Mouse (Mus musculus) CD4-positive helper T cell, adult 2 months (primary cell): Measurements from ENCODE around the gene Ptpre.
A peak's percentile ranks its signal among the peaks of the same experiment; 100 is the strongest.
"Not testable (repeated sequence)": the region's sequence is repeated elsewhere in the genome, so short reads cannot be mapped to it uniquely, and the experiment has no call there.

Source experiments
- DNase-seq: peaks from one replicate; pipeline ENCODE4 v3.0.0-alpha.2; 2012; ENCODE audit warnings: low read depth, missing footprints, low spot score

The Ptpre gene

DNA sequence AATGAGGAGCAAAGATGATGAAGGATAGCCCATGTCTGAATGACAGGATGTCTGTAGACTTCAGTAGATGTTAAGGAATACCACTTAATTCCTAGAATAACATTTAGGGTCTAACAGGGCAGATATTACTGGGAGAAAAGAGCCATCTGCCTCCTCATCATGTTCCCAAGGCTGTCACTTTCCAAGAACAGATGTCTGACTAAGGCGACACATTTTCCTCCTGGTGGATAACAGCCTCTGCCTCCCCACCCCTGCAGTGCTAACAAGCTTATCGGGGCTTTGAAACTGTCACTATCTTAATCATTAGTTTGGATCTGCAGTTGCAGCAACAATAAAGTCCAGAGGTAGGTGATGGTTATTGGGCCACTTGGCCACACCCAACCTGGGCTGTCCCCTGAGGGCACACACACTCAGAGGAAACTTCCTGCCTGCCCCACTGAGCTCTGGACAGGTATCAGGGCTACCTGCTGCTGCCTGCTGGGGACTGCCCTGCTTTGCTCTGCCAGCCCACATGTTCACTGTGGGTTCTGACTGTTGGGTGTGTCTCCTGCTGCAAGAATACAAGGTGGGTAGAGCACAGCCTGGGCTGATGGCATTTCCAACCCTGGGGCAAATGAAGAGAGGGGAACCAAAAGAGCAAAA, 2.6 kb upstream of the Ptpre start:
- no peak for DNase-seq

DNA sequence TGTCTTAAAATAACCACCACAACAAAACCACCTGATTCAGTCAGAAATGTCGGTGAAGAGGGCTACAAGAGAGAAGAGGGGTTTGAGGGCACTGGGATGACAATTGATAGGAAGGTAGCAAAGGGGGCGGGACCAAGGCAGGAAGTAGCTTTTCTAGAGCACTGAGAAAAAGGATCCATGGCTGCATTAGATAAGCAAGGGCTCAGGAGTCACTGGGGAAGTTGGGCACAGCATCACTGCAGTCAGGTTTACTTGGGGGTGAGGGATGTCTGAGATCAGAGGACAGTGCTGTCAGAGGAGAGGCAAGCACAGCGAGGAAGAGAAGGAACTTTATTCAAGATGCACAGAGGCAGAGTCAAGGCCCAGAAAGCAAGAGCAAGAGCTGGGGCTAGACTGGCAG, 1.4 kb upstream of the Ptpre start:
- DNase-seq: no peak

DNA sequence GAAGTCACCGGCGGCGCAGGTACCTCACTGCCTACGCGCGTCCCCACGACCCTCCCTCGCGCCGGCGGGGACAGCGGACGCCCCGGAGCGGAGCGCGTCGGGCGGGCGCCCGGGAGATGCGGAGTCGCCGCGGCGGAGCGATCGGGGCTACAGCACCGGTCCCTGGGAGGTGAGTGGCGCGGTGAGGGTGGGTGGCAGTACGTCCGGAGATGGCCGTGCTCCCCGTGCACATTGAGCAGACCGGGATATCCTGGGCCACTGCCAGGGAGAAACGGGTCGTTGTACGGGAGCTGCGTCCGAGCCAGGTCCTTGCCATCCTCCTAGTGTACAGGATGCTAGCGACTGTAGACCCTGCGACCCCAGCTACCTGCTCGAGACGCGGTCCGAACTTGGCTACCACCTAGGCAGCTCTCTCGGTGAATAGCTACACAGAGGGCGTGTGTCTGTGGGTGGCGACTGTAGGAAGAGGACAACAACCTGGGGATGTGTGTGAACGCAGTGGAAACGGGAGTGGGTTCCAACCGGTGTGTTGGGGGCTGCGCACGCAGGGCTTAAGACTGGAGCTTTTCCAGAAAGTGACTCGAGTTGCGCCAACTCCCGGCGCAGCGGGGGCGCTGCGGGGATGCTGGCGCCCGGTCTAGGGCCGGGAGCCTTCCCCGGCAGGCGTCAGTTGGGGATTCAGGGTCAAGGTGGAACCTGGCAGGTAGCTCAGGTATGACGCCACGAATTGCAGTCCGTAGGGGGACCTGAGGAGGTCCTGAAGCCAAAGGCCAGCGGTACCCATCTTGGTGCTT, 864 bp downstream of the Ptpre start:
- DNase-seq: no peak

DNA sequence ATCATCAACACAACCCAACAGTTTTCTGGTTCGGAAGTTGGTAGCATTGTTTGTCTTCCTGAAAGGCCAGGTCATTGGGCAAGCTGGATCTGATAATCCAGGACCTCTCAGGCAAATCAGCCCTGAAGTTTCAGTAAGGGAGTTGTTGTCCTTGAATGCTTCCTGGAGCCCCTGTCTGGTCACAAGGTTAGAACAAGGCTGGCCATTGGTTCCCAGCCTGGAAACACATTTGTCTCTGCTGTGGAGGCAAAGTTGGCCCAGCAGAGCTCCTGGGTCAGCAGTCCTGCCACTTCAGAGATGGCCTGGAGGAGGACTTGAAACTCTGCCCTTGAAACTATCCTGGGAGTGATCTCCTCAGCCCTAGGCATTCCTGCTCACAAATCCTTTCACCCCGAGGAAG, 2.1 kb downstream of the Ptpre start:
- DNase-seq: no peak

DNA sequence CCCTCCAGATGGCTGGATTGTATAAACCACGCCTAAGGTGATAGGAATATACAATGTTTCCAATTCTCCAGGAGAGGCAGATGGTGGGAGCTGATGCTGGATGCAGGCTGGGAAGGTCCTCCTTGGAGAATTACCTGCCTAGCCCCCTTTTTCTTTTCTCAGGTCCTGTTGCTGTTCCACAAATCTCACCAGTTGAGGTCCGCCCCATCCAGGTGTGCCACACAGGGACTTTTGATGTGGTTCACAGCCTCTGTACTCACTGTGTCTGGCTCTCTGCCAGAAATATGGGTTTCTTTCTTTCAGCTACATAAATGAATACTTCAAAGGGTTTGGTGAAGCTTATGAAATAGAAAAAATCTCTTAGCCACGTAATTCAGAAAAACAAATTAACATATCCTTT, 5.0 kb downstream of the Ptpre start:
- peak; percentile 94 for DNase-seq

DNA sequence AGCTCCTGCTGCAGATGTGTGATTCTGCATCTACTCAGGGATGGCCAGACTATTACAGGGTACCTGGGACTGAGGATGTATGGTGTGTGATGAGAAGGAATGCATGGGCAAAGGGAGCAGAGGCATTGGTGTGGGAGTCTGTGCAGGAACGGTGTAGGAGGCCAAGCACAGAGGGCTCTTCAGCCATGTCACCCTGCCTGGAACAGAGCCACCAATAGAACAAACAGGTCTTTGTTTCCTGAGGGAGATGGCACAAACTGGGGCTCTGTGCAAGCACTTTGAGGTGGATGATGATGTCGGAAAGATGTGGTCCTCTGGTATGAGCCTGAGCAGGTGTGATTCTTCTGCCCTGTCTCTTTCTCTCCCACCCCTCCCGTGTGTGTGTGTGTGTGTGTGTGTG, 5.8 kb downstream of the Ptpre start:
- DNase-seq: peak; percentile 11

DNA sequence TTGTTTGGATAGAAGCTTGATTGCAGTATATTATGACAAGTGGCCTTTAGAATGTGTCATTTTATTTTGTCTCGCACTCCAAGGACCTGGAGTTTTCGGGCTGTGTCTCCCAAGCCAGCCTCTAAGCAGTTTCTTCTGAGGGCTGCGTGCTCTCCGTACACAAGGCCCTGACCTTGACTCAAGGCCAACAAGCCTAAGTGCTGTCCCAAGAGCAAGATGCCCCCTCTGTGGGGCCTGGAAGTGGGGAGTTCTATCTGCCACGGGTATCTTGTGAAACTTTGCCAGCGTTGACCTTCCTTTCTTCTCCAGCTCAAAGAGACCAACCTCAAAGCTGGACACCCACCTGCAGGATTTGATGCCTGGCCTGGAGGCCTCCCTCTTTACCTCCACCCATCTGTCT, 7.0 kb downstream of the Ptpre start:
- no peak for DNase-seq

DNA sequence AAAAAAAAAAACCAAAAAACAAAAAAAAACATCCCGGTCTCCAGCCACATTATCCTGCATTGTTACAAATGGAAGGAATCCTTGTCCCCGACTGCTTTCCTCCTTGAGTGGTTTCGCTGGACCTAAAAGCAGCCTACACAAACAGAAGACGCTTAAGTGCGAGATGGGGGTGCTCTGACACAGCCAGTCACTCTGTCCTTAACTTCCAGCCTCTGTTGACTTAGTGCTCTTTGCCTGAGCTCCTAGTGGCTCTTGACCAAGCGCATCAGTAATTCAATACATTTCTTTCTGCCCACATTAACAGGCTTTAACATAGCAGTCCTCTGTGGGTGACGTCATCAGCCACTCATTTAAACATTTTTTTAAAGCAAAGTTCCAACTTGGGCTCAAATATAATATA, 8.7 kb downstream of the Ptpre start:
- no peak for DNase-seq

DNA sequence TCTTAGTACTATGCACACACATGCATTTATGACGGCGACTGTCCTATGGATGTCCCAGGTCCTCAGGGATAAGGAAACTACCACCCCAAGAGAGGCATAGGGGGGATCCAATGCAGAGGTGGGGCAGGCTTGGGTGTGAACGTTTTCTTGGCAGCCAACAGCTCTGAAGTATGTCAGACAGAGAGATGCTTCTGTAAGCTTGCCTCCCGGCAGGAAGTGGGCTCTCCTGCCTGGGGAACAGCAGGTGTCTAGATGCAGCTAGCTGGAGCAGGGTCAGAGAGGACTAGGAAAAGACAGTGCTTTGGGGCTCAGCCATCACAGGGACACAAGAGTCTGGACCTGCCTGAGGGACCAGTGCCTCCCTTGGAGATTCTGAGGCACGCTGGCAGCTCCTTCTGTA, 9.2 kb downstream of the Ptpre start:
- DNase-seq: no peak

DNA sequence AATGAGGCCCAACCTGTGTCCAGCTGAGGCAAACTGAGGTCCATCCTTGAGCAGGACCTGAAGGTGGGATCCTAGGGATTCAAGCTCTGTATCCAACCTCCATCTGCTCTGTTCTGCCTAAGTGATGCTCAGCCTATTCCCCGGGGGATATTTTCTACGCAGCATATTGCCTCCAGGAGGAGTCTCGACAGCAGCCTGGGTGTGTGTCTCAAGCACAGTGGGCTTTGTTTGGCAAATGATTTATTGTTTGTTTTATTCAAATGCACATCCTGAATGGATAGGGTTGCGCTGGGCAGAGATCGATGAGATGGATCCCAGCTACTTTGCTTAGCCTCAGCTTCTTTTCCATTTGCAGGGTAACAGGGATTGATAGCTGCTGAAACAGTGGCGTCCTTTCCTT, 11.2 kb downstream of the Ptpre start:
- no peak for DNase-seq

DNA sequence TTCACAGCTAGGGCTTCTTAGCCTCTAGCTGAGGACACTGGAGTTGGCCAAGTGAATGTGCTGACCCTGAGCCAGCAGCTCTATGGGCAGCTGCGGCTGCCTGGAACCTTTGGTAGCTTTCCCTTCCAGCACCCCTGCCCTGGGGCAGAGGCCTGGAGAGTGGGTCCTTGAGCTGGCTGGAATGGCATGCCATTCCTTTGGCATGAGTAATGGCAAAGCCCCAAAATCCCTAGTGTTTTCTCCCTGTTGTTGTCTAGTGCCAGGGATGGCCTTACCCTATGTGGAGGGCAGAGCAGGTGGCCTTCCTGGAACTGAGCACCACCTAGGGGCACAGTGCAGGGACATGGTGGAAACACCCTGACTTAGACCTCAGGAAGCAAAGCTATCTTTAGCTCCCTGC, 14.3 kb downstream of the Ptpre start:
- no peak for DNase-seq

DNA sequence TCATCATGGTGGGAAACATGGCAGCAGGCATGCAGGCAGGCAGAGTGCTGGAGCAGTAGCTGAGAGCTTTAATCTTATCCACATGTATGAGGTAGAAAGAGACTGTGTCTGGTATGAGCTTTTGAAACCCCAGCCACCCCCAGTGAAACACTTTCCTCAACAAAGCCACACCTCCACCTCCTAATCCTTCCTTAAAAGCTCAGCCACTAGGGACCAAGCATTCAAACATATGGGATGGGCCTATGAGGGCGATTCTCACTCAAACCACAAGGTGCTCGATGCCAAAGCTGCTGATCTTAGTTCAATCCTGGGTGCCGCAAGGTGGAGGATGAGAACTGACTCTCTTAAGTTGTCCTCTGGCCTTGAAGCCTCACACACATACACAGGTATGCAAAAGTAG, 16.3 kb downstream of the Ptpre start:
- DNase-seq: no peak

DNA sequence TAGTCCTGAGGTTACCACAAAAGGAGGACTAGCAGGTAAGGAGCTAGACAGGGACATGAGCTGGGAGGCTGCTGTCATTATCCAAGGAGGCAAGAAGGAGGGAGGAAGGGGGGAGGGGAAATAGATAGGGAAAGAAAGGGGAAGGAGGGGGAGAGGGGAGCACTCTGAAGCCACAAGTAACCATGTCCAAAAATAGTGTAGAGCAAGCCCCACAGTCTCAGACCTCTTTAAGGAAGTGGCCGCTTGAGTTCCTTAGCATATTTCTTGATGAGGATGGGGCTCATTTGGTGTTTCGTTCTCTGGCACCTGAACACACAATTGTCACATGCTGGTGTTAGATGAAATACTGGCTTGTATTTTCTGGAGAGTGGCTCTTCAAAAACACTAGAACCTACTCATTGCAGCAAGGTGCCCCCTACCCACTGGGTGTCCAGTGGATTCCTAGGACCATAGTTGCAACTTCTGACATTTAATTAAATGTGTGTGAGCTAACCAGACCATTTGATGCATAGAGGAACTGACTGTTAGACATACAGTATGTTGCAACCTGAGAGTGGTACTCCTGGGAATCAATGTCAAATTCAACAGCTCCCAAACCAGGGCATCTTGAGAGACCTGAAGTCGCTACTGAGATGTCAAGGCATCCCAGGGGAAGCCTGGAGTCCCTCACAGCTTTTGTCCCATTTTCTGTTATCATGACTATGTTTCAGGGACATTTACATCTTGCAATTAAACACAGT, 19.6 kb downstream of the Ptpre start:
- no peak for DNase-seq

DNA sequence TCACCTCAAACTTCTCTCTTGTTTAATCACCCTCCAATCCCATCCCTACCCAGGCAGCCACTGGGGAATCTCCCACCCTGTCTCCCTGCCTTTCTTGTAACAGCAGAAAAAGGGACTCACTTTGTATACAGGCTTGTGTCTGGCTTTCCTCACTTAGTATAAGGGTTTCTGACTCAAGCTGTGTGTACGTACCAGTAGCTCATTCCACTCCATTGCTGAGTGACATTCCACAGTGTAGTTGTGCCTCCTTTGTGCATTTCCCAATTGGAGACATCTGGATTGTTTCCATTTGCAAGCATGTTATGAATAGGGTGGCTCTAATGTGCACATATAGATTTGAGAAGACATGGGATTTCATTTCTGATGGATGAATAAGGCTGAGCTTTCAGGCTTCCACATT, 23.0 kb downstream of the Ptpre start:
- no peak for DNase-seq

DNA sequence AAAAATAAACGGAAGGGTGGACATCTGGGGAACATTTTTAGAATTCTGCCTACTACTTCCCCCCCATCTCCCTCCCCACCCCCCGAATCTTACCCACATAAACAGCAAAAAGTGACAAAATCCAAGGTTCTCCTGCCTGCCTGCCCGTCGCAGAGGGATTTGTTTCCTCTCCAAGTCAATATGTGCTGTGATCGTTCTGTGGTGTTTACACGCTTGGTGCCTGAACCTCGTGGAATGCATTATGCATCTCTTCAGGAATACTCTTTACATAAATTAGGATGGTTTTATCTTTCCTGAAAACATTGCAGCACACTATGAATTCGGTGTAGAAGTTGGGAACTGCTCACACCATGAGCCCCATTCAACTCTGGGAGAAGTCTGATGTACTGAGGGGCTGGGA, 26.7 kb downstream of the Ptpre start:
- no peak for DNase-seq

DNA sequence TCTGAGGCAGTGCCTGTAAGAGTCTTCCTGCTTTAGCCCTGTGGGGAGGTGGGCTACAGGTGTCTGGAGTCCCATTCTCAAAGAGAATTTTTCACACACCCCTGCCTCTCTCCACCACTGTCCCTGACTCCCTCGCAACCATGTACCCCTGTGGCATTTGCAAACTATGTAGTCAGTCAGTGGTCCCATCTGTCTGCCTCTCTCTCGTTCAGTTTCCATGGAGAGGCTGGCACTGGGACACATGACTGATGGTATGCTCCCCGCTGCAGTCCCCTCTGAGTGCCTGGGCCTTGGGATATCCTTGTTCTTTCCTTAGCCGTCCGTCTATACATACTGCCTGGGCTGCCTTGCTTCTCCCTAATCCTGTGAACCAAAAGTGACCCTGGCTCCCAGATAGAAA, 28.7 kb downstream of the Ptpre start:
- DNase-seq: no peak

DNA sequence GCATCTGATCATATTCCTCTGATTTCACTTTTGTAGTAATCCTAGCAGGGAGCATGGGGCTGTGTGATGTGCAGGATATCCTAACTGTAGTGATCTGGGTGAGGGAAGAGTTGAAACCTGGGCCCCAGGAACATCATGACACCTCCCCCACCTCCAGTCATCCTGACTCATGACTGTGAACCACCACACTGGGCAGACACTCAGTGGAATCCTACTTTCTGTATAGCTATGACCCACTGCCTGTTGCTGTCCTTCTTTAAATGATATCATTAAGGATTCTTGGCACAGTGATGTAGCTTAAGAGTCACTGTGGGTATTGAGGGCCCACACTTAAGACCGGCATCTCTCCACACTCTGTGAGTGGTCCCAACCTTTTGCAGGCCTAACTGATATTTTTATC, 30.3 kb downstream of the Ptpre start:
- no peak for DNase-seq

DNA sequence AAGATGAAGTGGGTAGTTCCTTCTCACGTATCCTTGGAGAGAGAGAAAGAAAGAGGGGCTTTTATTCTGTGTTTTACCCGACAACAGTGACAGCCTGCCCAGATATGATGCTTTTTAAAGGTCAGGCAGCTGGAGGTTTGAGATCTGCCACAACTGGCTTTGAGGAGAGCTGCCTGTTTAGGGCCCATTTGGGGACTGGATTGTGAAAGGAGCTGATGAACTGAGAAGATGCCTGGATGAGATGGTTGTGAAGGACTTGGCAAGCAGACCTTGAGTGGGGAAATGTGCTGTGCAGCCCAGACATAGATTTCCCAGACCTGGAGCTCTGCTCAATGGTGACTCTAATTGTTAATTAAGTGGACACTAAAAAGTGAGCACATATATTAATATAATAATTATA, 31.3 kb downstream of the Ptpre start:
- no peak for DNase-seq

DNA sequence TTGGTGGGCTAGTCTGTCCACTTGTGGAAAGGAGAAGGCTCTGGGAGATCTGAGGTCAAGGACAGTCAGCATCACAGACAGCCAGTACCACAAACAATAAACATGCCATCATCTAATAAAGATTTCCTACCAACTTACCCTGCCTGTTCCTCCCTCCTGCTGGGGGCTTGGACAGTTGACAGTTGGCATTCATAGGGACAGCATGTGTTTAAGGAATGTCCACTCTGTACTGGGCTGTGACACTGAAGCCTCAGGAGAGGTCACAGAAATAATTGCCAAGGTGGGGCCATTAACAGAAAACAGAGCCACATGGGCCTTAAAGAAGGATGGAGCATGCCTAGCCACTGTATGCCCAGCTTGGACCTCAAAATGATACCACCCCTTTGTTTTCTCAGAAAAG, 34.1 kb downstream of the Ptpre start:
- DNase-seq: no peak

DNA sequence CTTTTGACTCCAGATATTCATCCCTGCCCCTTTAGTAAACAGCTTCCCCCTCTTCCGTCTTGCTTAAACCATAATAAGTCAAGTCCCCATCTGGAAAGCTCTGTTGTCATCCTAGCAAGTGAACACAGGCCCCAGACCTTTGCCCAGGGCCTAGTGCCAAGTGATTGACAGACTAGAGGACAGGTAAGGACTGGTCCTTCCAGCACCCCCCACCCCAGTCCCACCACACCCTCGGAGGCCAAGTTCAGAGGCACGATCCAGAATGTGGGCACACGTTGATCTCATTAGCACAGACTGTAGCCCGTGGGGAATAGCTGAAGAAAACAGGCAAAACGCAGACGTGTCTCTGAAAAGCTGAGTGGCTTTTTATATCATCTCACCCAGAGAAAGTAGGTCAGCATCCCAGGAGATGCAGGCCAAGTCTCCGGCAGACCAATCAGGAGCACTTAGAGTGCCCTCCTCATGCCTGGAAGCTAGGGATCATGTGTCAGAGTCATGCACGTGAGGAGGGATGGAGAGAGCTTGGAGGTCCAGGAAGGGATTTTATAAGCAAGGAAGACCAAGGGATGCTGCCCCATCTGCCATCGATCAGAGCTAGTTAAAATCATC, 34.8 kb downstream of the Ptpre start:
- DNase-seq: no peak

DNA sequence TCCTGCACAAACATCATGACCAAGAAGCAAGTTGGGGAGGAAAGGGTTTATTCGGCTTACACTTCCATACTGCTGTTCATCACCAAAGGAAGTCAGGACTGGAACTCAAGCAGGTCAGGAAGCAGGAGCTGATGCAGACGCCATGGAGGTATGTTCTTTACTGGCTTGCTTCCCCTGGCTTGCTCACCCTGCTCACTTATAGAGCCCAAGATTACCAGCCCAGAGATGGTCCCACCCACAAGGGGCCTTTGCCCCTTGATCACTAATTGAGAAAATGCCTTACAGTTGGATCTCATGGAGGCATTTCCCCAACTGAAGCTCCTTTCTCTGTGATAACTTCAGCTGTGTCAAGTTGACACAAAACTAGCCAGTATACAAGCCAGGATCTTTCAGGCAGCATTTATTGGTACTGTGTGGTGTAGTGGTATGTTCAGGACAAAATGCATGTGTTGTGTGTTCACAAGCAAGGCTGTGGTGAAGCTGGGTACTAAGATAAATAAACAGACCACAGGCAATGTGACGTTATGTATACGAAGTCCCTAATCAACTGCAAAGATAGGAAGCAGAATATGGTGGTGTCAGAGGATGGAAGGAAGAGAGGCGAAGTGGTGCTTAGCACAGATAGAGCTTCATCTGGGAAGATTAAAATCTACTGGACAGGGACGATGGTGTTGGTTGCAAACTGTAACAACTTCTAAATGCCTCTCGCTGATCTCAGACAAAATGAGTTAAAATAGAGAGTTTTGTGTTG, 38.2 kb downstream of the Ptpre start:
- DNase-seq: not testable (repeated sequence)

DNA sequence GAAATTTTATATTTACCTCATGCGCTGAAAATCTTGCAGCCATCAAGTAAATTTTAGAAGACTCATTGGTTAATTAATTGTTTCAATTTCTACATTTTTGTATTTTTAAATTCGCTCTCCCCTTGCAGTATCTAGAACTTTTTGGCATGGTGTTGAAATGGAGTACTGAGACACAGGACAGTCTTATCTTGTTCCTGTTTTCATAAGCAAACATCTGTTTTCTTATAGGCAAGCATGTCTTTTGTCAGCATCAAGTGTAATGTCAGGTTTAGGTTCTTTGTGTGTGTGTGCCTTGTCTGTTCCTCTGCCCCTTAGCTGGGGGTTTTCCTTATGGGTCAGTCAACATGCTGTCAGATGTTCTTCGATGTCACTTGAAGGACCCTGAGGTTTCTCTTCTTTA, 39.0 kb downstream of the Ptpre start:
- no peak for DNase-seq
